Mouse (Mus musculus): Measurements from ENCODE around the gene Gpr61.
A peak's percentile ranks its signal among the peaks of the same experiment; 100 is the strongest.

Gpr61 gene

DNA sequence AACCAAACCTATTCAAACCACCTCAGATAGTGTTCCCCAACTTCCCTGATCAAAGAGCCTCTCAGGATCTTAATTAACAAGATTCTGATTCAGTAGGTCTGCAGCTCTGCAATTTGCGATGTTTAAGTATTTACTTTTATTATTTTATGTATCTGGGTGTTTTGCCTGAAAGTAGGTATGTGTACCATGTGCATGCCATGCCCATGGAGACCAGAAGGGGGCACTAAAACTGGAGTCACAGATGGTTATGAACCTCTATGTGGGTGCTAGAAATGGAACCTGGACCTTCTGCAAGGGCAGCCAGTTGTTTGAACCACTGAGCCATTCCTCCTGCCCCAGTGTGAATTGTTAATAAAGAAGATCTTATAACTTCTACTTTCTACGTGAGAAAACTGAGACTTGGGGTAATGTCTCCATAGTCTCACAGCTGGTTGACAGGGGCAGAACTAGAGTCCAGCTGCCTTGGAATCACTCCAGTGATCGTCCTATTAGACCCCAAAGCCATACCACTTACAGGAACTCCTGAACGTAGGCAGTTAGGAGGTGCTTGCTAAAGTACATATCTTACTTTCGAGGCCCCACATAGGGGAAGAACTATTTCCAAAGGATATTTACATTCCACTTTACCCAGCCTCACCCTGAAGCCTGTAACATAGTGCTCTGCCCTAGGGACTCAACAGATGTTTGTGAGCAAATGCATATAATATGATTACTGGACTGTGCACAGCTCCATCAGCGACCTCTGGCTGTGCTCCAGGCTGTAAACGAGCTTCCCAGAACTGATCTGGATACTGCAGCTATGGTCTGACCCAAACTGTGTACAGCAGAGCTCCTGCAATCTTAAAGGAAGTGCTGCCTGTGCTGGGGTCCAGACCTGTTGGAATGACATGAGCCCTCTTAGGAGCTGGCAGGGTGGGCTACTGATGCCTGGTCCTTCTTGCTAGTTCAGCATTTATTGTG is 24.4 kb upstream of the Gpr61 start:
- no peak for DNase-seq (ENCODE audit: low spot score)

DNA sequence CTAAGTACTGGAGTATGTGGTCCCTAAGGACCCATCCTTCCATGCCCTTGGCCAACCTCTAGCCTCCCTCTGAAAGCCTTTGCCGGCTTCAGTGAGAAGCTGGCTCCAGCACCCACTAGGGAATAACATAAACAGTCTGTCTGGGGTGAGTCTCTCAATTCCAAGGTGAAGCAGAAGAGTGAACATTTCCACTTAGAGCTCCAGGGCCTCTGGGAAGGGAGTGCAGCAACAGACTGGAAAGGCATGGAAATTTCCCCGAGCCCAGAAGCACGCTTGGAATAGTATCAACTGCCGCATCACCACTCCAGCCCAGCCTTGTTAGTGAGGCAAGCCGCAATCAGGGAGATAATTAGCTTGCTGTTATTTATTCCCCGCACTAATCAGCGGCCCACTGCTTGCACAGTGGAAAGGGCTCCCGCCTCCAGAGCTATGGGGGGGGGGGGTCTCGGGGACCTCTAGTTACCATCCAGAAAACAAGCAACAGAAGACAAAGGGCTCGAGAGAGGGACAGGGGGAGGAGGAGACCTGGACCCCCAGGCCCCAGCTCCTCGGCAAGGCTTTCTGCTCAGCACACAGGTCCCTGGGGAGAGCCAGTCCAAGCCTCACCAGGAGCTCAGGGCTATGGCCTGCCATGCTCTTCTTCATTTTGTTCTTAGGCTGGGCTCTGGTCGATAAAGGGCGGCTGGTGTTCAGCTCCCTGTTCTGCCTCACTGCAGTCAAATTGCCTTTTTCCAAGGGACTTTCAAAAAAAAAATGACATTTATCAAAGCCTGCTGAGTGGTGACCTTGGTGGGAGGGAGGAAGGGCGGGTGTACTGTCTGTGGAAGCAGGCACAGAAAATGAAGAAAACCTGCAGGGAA is 20.2 kb upstream of the Gpr61 start:
- DNase-seq (ENCODE audit: low spot score): peak; percentile 45

DNA sequence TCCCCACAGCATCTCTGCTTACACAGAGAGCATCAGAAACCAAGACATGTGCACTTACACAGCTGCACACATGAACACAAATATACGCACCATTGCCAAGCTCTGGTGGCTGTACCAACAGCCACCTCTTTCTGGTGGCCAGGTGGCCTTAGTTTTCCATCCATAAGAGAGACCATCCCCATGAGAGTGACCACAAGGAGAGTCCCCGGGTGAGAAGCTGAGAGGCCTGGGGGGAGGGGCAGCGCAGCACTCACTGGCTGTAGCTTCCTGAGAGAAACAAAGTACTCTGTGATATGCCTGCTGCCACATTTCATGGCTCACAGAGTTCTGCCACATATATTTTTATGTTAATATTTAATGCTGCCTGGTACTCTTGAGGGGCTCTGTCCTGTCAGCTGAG is 14.5 kb upstream of the Gpr61 start:
- DNase-seq (ENCODE audit: low spot score): no peak

DNA sequence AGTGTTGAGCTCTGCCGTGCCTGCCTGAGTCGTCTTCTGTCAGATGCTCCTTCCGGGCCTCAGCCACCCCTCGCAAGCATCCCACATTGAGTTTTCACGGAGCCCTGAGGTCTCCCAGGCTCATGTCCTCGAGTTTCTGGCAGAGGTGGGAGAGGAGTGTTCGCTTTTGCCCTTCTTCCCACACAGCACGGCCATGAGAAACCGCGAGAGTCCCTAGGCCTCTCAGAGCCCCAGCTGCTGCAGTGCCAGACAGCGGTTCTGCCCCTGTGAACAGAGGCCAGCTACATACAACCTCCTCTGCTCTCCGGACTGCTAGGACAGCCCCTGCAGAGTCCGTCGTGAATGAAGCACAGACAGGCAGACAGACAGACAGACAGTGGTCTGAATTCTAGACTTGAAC is 12.8 kb upstream of the Gpr61 start:
- DNase-seq (ENCODE audit: low spot score): no peak

DNA sequence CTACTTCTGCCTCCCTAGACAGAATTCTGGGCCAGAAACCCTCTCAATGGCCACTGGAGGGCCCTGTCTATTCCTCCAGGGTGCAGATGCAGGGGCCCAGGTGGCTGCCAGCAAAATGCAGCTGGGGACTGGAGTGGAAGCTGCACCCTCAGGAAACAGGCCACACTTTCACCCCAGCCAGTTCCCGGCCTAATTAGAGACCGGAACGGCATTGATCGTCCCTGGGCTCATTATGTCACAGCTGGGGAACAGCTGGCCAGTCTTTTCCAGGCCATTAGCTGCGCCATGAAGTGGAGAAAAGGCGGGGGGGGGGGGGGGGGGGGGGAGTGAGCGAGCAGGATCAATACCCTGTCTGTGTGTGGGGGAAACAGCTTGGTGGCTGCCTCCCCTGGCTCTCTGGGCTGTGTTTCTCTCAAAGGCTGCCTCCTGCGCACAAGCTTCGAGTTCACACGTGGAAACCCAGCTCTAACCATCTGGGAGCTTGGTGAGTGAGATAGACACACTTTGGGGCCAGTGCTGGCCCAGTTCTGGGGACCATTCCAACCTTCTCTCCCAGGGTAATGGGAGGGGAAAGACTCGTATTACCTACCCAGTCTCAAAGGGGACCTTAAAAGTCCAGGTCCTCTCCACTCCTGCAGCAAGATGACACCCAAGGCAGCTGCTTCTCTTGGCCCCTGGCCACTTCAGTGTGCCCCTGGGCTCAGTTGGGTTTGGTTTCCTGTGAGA is 12.0 kb upstream of the Gpr61 start:
- DNase-seq (ENCODE audit: low spot score): no peak

- no peak for DNase-seq (ENCODE audit: low spot score)
These were observed 11.0 kb upstream of the Gpr61 start for GRCm38 (mm10) chr3:108165532-108166315.

DNA sequence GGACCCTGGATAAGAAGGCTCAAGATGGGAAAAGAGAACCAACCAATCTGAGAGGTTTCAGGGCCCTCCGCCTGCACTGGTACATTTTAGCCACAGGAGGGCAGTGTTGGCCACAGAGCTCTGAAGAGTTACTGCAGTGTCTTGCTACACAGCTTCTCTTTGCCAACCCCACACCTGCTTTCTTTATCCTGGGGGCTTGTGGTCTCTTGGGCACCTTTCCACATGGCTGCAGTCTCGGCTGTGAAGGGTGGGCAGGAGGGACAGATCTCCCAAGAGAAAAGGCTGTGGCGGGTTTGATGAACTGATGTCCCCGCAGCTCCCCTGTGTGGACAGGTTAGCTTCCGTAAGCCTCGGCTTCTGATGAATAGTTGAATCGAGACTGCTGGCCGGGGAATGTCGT is 10.1 kb upstream of the Gpr61 start:
- peak; percentile 75 for DNase-seq (ENCODE audit: low spot score)

- no peak for DNase-seq (ENCODE audit: low spot score)
These were observed 9.4 kb upstream of the Gpr61 start for GRCm38 (mm10) chr3:108164091-108164490.

- no peak for DNase-seq (ENCODE audit: low spot score)
These were observed 3.8 kb upstream of the Gpr61 start for GRCm38 (mm10) chr3:108158383-108159037.

DNA sequence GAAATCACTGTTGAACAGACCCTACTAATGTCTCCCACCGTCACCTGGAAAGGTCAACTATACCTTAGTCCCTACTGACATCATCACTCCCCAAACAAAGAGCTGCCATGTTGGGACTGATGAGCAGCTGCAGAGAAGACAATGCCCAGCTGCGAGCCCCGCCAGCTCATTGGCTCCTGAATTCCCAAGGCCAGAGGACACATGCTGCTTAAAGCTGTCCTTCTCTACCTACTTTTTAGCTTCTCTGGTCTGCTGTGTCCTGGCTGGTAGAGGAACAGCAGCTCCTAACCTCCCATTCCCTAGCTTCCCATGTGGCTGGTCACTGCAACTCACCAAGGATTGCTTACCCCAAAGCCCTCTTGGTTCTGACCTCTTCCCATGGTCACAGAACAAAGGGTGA is 2.4 kb downstream of the Gpr61 start:
- no peak for DNase-seq (ENCODE audit: low spot score)

DNA sequence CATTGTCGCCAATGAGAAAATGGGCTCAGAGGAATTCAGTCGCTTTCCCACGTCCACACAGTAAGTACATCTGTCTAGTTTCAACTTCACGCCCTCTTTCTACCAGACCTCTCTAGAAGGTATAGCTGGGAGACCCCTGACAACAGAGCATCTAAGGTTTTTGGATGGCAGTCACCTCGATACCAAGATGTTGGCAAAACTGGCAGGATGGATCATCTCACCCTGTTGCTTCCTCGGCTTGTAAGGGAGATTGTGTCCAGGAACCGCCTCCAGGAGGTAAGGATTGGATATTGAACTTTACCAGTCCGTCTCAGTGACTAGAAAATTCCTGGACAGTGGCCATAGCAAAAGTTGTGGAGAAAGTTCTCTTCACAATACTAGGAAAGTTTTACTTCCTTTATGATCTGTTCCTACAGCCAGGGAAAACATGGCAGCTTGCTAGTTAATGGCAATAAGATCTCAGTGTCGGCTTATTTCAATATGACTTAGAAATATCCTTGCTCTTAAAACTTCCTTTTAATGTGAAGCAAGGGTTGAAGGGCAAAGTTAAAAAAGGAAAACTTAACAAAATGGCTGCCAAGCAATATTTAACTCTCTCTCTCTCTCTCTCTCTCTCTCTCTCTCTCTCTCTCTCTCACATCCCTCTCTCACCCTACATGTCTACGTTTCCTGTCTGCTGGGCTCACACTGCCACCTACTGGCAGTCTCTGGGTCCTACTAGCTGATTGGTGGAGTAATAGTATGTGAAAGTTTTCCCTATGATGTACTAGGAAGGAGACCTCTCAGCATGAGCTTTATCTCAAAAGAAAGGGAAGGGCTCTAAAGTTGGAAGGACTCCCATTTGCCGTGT is 7.1 kb downstream of the Gpr61 start:
- DNase-seq (ENCODE audit: low spot score): peak; percentile 82

GRCm38 (mm10) chr3:108146671-108147070 is 8.0 kb downstream of the Gpr61 start:
- DNase-seq (ENCODE audit: low spot score): no peak

DNA sequence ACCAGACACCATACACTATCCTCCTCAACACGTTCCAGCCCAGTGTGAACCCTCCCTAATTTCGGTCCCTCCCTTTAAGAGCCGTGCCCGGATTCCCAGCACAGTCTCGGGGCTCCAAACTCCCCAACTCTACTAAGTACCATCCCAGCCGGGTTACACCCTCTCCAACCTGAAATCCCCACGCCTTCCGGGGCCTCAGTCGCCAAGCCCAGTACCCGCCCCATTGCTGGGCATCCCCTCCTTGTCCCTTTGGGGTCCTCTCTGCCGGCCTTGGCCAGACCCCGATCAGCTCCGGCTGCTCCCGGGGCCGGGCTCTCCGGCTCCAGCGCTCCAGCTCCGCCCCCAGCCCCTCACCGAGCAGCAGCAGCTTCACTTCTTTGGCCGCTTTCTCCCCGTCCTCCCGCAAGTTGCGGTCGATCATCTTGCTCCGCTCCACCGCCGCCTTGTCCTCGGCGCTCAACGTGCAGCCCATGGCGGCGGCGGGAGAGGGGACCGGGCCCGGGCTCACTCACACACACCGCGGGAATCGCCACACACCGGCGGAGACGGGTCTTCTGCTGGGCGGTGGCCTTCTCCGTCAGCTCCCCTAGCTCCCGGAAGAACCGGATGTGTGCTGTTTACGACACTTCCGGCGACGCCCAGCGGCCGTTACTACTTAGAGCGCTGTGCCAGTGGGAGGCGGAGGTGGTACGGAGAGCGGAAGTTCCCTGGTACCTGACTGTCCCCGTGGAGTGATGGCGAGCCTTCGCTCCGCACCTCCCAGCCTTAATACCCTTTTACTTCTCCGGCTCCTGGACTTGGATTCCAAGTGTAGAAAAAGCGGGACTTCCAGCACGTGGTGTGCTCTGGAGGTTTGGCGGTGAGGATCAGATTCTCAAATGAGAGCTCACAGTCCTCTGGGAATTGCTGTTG is 8.9 kb downstream of the Gpr61 start, which contains the start of gene Gnai3:
TSS of gene Gnai3 (minus strand) at position 613 of the 912 bp plus-strand sequence.
- peak; percentile 89 for DNase-seq (ENCODE audit: low spot score)

- DNase-seq (ENCODE audit: low spot score): no peak
These were observed 13.9 kb downstream of the Gpr61 start for GRCm38 (mm10) chr3:108140786-108141185.

DNA sequence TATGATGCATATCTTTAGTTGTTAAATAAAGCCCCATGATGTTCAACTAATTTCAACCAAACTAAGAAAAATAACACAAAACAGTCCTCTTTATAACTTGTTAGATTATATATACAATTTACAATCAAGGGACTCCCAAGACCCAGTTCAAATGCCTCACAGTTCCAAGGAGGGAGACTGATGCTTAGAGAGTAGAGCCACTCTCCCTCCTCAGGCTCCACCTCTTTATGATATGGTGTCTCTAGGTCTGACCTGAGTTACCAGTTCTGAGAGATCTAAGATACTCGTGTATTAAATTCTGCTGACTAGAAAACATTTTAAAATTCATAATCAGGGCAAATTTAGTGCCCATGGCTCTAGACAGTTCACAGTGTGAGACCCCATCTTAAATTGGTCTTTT is 15.6 kb downstream of the Gpr61 start:
- no peak for DNase-seq (ENCODE audit: low spot score)

- DNase-seq (ENCODE audit: low spot score): no peak
These were observed 20.0 kb downstream of the Gpr61 start for GRCm38 (mm10) chr3:108134701-108135100.

GRCm38 (mm10) chr3:108132484-108132883 is 22.2 kb downstream of the Gpr61 start:
- DNase-seq (ENCODE audit: low spot score): no peak

- no peak for DNase-seq (ENCODE audit: low spot score)
These were observed 22.9 kb downstream of the Gpr61 start for GRCm38 (mm10) chr3:108131821-108132220.

GRCm38 (mm10) chr3:108131216-108131615 is 23.5 kb downstream of the Gpr61 start:
- no peak for DNase-seq (ENCODE audit: low spot score)

Data from ovary, postnatal 36 days (tissue).